ENCODE assay signal across 8 mouse cellular contexts in genomic region chr6:91281206-91281605, GRCm38 (mm10).
DNase-seq lines count a peak whose midpoint lies in the region; ATAC-seq and TF ChIP-seq lines count a peak whose summit lies in the region.

No protein-coding gene starts in this region.

- intact Hi-C loops in heart, postnatal 25 days (cut with DNase I) = loop anchor here (2.0 to 5.0 kb wide), 3 partner anchors 222 to 544 kb away; no protein-coding TSS in a partner anchor

- DNase-seq in adrenal gland, postnatal 4 days (ENCODE audit: low spot score in 2 of 2) = peak; percentile 70 to 80
- peak; percentile 66 for DNase-seq in heart, postnatal 25 days (ENCODE audit: low spot score)
- peak; percentile 91 for DNase-seq in layer of hippocampus, adult 11-12 months (ENCODE audit: low spot score)
- DNase-seq in lung, adult 2 months = peak; percentile 93
- DNase-seq in thymus, adult 18-20 months = peak; percentile 46 to 48

- TF ChIP-seq CTCF in lung, adult 2 months (IDR thresholded peaks at IDR 0.05; ENCODE audit: insufficient read depth, low read length) = peak; percentile 96

- peaks cover 7% of the 10 kb centered on the region; the same call in 1 of the 2 replicates for H3K4me1 ChIP-seq in lung, adult 2 months (ENCODE audit: control insufficient read depth, insufficient read depth, low read length)

- H3K4me3 ChIP-seq in lung, adult 2 months (replicated peaks; ENCODE audit: extremely low read depth, low read depth, low read length) = no peak overlapping the region

- TF ChIP-seq POLR2A in lung, adult 2 months (IDR thresholded peaks at IDR 0.05; ENCODE audit: borderline replicate concordance, extremely low read depth, low read depth, low read length) = no peak

- WGBS in lung, adult 2 months = 7% methylated on average over 6 of the region's 6 CpGs

- peak; percentile 57 for ATAC-seq in CD4-positive, CD25-positive, alpha-beta regulatory T cell, adult 4 months
- peak; percentile 69 for ATAC-seq in erythroid progenitor cell, adult 5-6 weeks (replicated peaks; ENCODE audit: low FRiP score, poor library complexity, severe bottlenecking)
- ATAC-seq in neutrophil, adult 5-6 weeks (ENCODE audit: extremely low read depth, insufficient number of reproducible peaks, low FRiP score, poor library complexity, severe bottlenecking) = peak; percentile 60
